Mouse (Mus musculus) hindbrain, embryonic 12.5 days (tissue): ENCODE measurements at regions not wholly inside any gene's neighbourhood (a gene's known extent, or its start where the extent isn't known, plus 50 kb on each side); places are given as distances from the start of the nearest gene placed in this dataset.

ENCODE experiments used
- ATAC-seq: fragments of 200-750 bp; cut with Nextera tagmentation; 2 replicates; pipeline ENCODE4 v1.8.0; 2017; ENCODE audit warnings: moderate TSS enrichment; ENCODE audit not compliant: low FRiP score
- H3K27ac ChIP-seq: fragments of 300-500 bp; sonication (generic); 2 replicates; pipeline ENCODE4 v1.5.1; 2016; ENCODE audit warnings: mild to moderate bottlenecking
- H3K27me3 ChIP-seq: fragments of 300-500 bp; sonication (generic); 2 replicates; pipeline ENCODE4 v1.6.1; 2016; ENCODE audit warnings: mild to moderate bottlenecking
- H3K36me3 ChIP-seq: fragments of 300-500 bp; sonication (generic); 2 replicates; pipeline ENCODE4 v1.6.1; 2016; ENCODE audit warnings: mild to moderate bottlenecking
- H3K4me1 ChIP-seq: fragments of 300-500 bp; sonication (generic); 2 replicates; pipeline ENCODE4 v1.6.1; 2016
- H3K4me2 ChIP-seq: fragments of 300-500 bp; sonication (generic); replicated peaks from 2 replicates; pipeline ENCODE4 v1.6.1; 2016; ENCODE audit warnings: mild to moderate bottlenecking
- H3K4me3 ChIP-seq: fragments of 300-500 bp; sonication (generic); 2 replicates; pipeline ENCODE4 v1.5.1; 2016; ENCODE audit warnings: mild to moderate bottlenecking
- H3K9ac ChIP-seq: fragments of 300-500 bp; sonication (generic); 2 replicates; pipeline ENCODE4 v1.6.1; 2016; ENCODE audit warnings: mild to moderate bottlenecking, moderate library complexity
- H3K9me3 ChIP-seq: fragments of 300-500 bp; sonication (generic); replicated peaks from 2 replicates; pipeline ENCODE4 v1.6.1; 2016; ENCODE audit warnings: mild to moderate bottlenecking
- WGBS: fragments of 180-500 bp; shearing (Covaris S2); methylation state at CpG from one replicate; pipeline ENCODE4 v1.1.7; 2016; 5-methylcytosine and 5-hydroxymethylcytosine counted together

DNA sequence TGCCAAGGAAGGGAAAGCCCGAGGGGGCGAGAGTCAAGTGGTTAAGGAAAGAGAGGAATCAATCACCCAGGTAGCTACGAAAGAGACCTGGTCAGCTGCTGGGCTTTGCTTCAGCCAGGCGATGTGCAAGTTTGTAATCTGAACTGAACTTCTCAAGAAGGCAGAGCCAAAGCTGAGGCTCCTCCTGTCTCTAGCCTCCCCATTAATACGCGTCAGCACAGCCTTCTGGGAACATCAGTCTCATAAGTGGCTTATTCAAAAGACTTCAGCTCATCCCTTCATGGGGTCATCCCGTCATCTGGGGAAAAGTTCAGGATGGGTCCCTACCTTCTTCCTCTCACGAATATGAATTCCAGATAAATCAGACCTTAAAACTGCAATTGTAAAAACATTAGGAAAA, 112.2 kb upstream of the Mgme1 start:
- no peak overlapping the region for H3K4me3 ChIP-seq
- H3K9me3 ChIP-seq: no peaks in the 10 kb centered on the region
- H3K36me3 ChIP-seq: no peaks in the 10 kb centered on the region
- no peak overlapping the region for H3K27ac ChIP-seq
- H3K9ac ChIP-seq: no peak overlapping the region
- no peak overlapping the region for H3K4me2 ChIP-seq
- H3K4me1 ChIP-seq: peaks cover 7% of the 10 kb centered on the region; the same call in 1 of the 2 replicates
- no peak for ATAC-seq
- 38% methylated on average over 8 of the region's 8 CpGs for WGBS
- peaks cover 15% of the 10 kb centered on the region for H3K27me3 ChIP-seq

DNA sequence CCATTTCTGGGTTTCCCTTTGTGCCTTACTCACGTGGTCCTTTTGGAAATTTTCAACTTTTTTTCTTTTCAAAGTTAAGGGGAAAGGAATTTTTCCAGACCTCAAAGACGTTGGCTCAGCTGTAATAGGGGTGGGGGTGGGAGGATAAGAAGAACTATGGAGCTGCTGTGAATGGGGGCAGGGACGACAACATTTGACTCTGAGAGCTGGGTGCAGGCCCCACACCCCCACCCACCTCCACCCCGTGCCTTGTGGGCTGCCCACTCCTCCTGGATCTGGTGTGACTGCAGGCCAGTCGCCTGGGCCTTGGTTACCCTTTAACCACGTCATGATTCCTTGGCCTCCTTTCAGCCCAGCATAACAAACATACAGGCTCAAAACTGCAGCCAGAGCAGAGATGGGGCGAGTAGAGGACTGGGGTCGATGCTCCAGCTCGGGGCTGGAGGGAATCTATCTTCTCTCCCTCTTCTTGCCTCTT, 110.6 kb upstream of the Mgme1 start:
- no peak for ATAC-seq
- Histone ChIP-seq H3K27ac (peak overlapping the region; percentile 55; the same call in 1 of the 2 replicates), H3K4me2 (no peak overlapping the region), H3K4me3 (no peak overlapping the region), H3K9me3 (no peaks in the 10 kb centered on the region), H3K27me3 (peaks cover 21% of the 10 kb centered on the region), H3K9ac (no peak overlapping the region), H3K36me3 (no peaks in the 10 kb centered on the region), H3K4me1 (peaks cover 18% of the 10 kb centered on the region; the same call in 1 of the 2 replicates)
- 40% methylated on average over 9 of the region's 9 CpGs for WGBS

DNA sequence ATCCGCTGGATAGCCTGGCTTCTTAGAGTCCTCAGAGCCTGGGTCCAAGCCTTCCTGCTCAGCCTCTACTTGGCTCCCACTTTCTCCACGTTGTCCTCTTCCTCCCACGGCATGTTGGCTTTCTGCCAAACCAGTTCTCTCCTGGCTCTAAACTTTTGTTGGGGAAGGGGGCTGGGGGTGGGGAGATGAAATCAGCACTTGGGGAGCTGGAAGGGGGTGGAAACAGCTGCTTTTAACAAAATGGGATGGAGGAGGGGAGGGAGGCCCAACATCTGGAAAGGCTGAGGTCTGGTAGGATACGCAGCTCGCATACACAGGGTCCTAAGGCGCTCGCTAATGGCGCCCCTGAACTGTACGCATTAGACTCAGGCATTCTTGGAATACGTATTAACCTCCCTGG, 110.0 kb upstream of the Mgme1 start:
- Histone ChIP-seq H3K27ac (peak overlapping the region; percentile 55; the same call in 1 of the 2 replicates), H3K4me3 (no peak overlapping the region)
- WGBS: 66% methylated on average over 10 of the region's 10 CpGs

DNA sequence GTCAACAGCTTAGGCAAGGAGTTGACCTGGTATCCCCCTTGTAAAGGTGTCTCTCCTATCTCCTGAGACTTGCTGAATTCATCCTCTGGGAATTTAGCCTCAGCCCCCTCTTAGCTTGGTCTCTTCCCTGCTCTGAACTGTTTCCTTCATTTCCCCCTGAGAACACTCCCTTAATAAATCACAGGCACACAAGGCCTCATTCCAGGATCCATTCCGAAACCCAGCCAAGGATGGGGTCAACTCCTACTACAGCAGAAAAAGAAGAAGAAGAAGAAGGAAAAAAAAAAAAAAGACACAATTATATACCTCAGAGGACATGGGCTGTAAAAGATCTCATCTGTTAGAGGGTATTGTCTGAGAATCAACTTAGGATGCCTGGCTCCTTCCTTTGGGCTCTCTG, 108.6 kb upstream of the Mgme1 start:
- Histone ChIP-seq H3K4me1 (peaks cover 21% of the 10 kb centered on the region; the same call in 1 of the 2 replicates), H3K4me2 (no peak overlapping the region), H3K27me3 (peaks cover 21% of the 10 kb centered on the region; the same call in 1 of the 2 replicates), H3K4me3 (no peak overlapping the region), H3K27ac (no peak overlapping the region), H3K9ac (no peak overlapping the region), H3K9me3 (no peaks in the 10 kb centered on the region), H3K36me3 (no peaks in the 10 kb centered on the region)
- ATAC-seq: no peak
- 68% methylated on average over 1 of the region's 1 CpGs for WGBS

More for the DNA sequence above, 110.0 kb upstream of the Mgme1 start:
- Histone ChIP-seq H3K4me2 (no peak overlapping the region), H3K36me3 (no peaks in the 10 kb centered on the region), H3K9me3 (no peaks in the 10 kb centered on the region), H3K27me3 (peaks cover 21% of the 10 kb centered on the region), H3K9ac (no peak overlapping the region), H3K4me1 (peaks cover 19% of the 10 kb centered on the region; the same call in 1 of the 2 replicates)
- no peak for ATAC-seq

DNA sequence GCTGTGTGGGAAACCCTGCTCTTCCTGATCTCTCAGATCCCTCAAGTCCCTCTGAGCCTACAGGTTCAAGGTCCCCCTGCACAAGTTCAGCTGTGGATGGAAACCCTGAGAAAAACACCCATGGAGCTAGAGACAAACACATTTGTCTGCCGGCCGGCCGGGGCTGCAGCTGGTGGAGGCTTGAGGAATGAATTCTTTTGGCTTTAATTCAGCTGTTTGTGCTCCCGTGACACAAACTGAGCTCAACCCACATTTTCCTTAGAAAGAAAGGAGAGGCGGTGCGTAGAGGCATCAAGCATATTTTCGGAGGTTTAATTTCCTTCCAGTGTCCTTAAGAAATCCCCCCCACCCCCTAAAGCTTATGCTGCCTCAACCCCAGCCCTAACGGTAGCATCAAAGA, 106.4 kb upstream of the Mgme1 start:
- Histone ChIP-seq H3K4me2 (peak overlapping the region; percentile 85), H3K9me3 (no peaks in the 10 kb centered on the region), H3K36me3 (no peaks in the 10 kb centered on the region), H3K27me3 (peaks cover 13% of the 10 kb centered on the region; the same call in 1 of the 2 replicates), H3K27ac (peak overlapping the region; percentile 13; the same call in 1 of the 2 replicates), H3K9ac (peak overlapping the region; percentile 23; the same call in 1 of the 2 replicates), H3K4me1 (peaks cover 20% of the 10 kb centered on the region; the same call in 1 of the 2 replicates), H3K4me3 (no peak overlapping the region)
- WGBS: 13% methylated on average over 8 of the region's 8 CpGs
- ATAC-seq: no peak

DNA sequence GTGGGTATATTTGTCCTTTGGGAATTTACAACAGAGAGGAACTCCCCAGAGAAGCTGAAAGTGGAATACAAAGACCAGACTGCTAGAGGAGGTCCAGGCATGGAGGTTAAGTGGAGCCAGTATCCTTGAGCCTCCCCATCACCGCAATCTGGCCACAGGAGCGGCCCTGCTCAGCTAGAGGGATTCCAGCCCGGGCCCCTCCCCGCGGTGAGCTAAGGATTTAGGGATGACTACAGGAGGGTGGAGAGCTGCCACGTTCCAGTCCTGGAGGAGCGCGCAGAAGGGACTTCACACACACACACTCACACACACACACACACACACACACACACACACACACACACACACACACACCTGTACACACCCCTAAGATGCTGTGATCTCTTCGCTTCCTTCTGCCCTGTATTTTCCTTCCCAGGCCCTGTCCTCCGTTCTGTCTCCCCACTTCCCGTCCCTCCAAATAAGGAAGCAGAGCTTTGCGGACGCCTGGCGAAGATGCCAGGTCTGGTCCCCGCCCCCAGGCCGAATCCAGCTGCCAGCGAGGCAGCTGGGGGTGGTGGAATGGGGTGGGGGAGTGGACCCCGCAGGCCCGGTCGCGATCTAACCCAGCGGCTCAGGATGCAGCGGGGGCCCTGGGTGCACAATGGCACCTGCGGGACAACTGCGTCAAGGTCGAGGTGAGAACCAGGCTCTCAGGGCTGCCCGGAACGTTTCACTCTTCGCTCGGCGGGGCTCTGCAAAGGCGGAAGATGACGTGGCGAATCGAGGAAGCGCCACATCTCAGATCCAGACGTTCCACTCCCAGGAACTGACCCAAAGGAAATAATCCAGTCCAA, 105.3 kb upstream of the Mgme1 start:
- Histone ChIP-seq H3K4me2 (peak overlapping the region; percentile 85), H3K27ac (peak overlapping the region; percentile 82), H3K4me3 (peak overlapping the region; percentile 60), H3K9ac (peak overlapping the region; percentile 77), H3K4me1 (peaks cover 17% of the 10 kb centered on the region; the same call in 1 of the 2 replicates), H3K9me3 (no peaks in the 10 kb centered on the region), H3K27me3 (peaks cover 13% of the 10 kb centered on the region; the same call in 1 of the 2 replicates), H3K36me3 (no peaks in the 10 kb centered on the region)
- peak; percentile 75 for ATAC-seq
- WGBS: under 1% methylated on average over 33 of the region's 37 CpGs

DNA sequence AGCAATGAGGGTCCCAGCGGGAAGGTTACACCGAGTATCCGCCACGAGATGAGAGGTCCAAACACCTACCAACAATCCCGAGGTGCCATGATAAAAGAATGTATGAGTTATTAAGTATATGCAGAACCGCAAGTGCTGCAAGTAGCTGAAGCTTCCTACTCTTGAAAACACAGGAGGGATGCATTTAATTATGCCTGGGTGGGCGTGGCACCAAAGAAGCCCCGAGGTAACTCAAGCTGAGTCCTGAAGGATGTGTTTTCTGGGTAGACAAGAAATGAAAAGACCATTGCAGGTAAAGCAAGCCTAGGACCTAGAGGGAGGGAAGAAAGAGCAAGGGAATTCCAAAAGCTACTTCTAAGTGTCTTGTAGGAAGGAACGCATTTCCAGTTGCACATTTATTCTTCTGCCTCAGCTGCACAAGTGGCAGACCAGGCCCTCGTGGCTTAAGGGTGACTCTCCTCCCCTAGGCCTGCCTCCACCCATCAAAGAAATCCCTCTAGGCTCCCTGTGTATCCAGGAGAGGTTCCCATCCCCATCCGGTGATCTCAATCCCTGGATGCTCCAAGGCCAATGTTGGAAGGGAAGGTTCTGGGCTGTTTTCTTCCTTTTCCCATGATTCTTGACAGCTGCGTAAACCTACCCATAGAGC, 104.2 kb upstream of the Mgme1 start:
- Histone ChIP-seq H3K4me1 (peaks cover 17% of the 10 kb centered on the region; the same call in 1 of the 2 replicates), H3K27ac (peak overlapping the region; percentile 82), H3K27me3 (peaks cover 13% of the 10 kb centered on the region; the same call in 1 of the 2 replicates), H3K9me3 (no peaks in the 10 kb centered on the region), H3K4me3 (peak overlapping the region; percentile 60), H3K36me3 (no peaks in the 10 kb centered on the region), H3K4me2 (peak overlapping the region; percentile 85), H3K9ac (peak overlapping the region; percentile 47)
- WGBS: 32% methylated on average over 12 of the region's 12 CpGs
- no peak for ATAC-seq

DNA sequence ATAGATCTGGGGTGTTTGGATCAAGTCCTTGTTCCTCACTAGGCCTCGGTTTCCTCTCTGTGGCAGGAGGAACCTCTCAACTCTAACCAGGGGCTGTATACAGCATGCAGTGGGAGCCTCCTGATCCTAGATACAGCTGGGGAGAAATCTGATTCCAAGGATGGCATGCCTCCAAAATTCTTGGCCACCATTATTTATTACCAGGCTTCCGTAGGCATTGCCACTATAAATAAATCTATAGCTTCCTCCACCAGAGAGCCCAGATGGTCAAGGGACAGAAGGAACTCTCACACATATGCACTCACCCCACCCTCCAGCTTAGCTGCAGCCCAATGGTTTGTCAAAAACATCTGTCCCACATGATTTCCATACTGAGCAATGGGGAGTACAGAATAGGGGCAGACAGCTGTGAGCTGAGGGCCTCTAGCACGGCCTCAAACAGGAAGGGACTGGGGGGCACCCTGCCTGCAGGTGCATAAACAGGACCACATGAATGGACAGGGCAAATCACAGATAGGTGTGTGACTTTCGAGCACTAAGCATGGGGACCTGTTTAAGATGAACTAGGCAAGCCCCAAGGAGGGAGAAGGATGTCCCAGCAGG, 100.8 kb upstream of the Mgme1 start:
- H3K4me2 ChIP-seq: no peak overlapping the region
- WGBS: 75% methylated on average over 4 of the region's 4 CpGs

DNA sequence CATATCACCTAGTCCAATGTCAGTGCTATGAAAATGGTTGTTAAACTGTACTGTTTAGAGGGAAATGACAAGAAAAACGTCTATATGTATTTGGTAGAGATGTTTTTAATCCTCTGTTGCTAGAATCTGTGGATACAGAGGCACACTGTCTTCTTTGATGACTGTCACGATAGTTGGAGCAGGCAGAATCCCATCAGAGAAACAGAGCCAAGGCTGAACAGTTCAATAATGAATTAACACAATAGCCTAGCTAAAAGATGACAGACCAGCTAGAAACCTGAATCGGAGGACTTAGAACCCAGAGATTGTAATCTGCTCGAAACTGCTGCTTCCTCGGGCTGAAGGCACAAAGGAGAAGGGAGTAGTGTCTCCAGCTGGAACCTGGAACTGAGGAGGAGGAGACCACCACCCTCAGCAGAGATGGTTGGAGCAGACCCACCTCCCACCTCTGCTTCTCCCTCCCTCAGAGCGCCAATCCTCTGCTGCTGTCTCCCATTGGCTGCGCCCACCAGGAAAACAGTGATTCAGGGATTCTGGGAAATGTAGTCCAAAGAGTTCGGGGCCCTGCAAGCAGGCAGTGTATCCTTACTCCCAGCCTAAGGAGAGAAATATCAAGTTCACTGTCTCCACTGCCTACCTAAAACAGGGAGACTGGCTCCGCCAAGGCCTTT, 98.2 kb upstream of the Mgme1 start:
- 0 out of 2 replicates have a peak overlapping the region, but pooled peaks have one; percentile 14 for H3K27ac ChIP-seq
- WGBS: 20% methylated on average over 9 of the region's 9 CpGs
- H3K9ac ChIP-seq: peak overlapping the region; percentile 57
- no peaks in the 10 kb centered on the region for H3K9me3 ChIP-seq
- H3K27me3 ChIP-seq: no peaks in the 10 kb centered on the region
- peak; percentile 97 for ATAC-seq
- peak overlapping the region; percentile 46 for H3K4me2 ChIP-seq
- H3K36me3 ChIP-seq: no peaks in the 10 kb centered on the region
- 0 out of 2 replicates have a peak, but pooled peaks cover 3% of the 10 kb centered on the region for H3K4me1 ChIP-seq
- peak overlapping the region; percentile 22 for H3K4me3 ChIP-seq

More for the DNA sequence above, 100.8 kb upstream of the Mgme1 start:
- Histone ChIP-seq H3K9ac (no peak overlapping the region), H3K27ac (no peak overlapping the region), H3K4me3 (no peak overlapping the region), H3K4me1 (peaks cover 12% of the 10 kb centered on the region; the same call in 1 of the 2 replicates), H3K27me3 (peaks cover 6% of the 10 kb centered on the region; the same call in 1 of the 2 replicates), H3K9me3 (no peaks in the 10 kb centered on the region), H3K36me3 (no peaks in the 10 kb centered on the region)
- ATAC-seq: no peak

DNA sequence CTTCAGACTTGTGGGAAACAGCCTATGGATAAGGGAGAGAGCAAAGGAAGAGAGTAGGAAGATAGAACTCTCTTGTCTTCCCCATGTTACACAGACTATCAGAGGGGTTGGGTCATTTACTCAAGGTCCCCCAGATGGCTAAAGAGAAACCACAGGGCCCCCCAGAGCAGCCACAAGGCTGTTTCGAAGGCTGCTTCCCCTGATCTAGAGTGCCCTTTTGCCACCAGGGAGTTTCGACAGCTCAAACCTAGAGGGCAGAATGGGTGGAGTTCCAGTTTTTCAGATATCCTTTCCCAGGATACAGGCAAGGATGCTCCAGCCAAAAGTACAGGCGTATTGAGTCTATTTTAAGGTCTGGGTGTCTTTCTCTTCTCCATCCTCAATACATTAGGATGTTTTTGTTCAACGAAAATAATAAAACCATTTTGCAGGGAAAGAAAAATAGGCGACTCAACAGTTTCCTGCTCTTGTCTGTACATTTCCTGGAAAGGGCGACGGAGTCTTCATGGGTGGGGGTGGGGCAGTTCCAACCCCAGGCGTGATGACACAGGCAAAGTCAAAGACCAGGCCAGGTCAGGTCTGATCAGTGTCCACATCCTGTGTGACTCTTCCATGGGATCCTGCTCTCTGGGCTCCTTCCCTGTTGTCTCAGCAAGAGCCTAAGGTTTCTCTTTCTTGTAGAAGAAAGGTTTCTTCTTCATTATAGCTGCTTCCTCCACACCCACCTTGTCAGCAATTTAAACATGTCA, 96.9 kb upstream of the Mgme1 start:
- no peaks in the 10 kb centered on the region for H3K9me3 ChIP-seq
- H3K27ac ChIP-seq: no peak overlapping the region
- no peak overlapping the region for H3K4me3 ChIP-seq
- 81% methylated on average over 8 of the region's 8 CpGs for WGBS
- H3K27me3 ChIP-seq: no peaks in the 10 kb centered on the region
- H3K9ac ChIP-seq: no peak overlapping the region
- H3K4me2 ChIP-seq: no peak overlapping the region
- ATAC-seq: 0 out of 2 replicates have a peak, but pooled peaks have one; percentile 2
- H3K36me3 ChIP-seq: no peaks in the 10 kb centered on the region
- H3K4me1 ChIP-seq: 0 out of 2 replicates have a peak, but pooled peaks cover 3% of the 10 kb centered on the region
